Comparison of ENCODE assay signal across 22 mouse cellular contexts in the genomic region with DNA sequence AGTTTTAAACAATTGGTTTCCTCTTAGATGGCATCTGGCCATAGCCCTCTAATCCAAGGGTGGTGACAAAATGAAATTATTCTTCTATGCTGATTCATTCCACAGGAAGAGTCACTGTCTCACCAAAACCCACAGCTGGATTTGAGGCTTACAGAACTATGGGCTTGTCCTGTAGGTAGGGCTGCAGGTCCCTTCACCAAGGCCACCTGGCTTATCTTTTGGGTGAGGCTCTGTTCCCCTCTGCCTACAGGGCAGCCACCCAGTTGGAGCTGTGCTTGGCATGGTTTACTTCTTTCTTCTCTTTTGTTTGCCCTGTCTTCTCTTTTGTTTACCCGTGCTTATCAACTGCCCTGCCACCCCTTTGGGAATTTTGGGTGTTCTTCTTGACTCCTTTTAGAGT.
A peak's percentile ranks its signal among the peaks of the same experiment; 100 is the strongest.
DNase-seq lines count a peak whose midpoint lies in the region; ATAC-seq and TF ChIP-seq lines count a peak whose summit lies in the region.
"Had no signal": no experiment of that assay in that cellular context is flagged by ENCODE, and none has a peak within 500 bp of the region (broad histone marks: within the 10 kb centered on the region; RNA-seq: fewer than 3 reads in every experiment).

No protein-coding gene starts in this region.

- no peak overlapping the region for H3K27ac ChIP-seq in limb, embryonic 11.5 days (replicated peaks; ENCODE audit: low read depth, low read length)
- no peak overlapping the region for H3K27ac ChIP-seq in limb, embryonic 10.5 days
- H3K27ac ChIP-seq in midbrain, embryonic 11.5 days (ENCODE audit: low read depth, low read length), result no peak overlapping the region
- H3K27ac ChIP-seq in midbrain, postnatal 0 days (ENCODE audit: low read depth, low read length), result no peak overlapping the region

- no peaks in the 10 kb centered on the region for H3K4me1 ChIP-seq in limb, embryonic 11.5 days (ENCODE audit: control insufficient read depth, insufficient read depth, low read length)
- H3K4me1 ChIP-seq in limb, embryonic 10.5 days, result no peaks in the 10 kb centered on the region
- H3K4me1 ChIP-seq in midbrain, embryonic 11.5 days (ENCODE audit: control insufficient read depth, insufficient read depth, low read length), result no peaks in the 10 kb centered on the region
- H3K4me1 ChIP-seq in midbrain, postnatal 0 days (ENCODE audit: insufficient read depth, low read length), result no peaks in the 10 kb centered on the region

- DNase-seq in limb, embryonic 11.5 days (ENCODE audit: low spot score), result peak; percentile 3
- DNase-seq in limb, embryonic 10.5 days (ENCODE audit: low spot score), result no peak
- peak; percentile 64 for DNase-seq in midbrain, embryonic 11.5 days (ENCODE audit: low spot score, missing footprints)
- no peak for DNase-seq in midbrain, postnatal 0 days (ENCODE audit: low spot score)
- DNase-seq in adrenal gland, adult 8-10 months, result no peak
- DNase-seq in embryo, embryonic 10.5 days (ENCODE audit: low spot score), result no peak
- DNase-seq: adrenal gland, adult 2 months; adrenal gland, postnatal 10 days; adrenal gland, postnatal 14 days; adrenal gland, postnatal 25 days; adrenal gland, postnatal 36 days; B cell, adult 2 months; cerebellum, adult 11 months; cerebellum, adult 11-12 months; cerebellum, adult 18-20 months had no signal

- H3K36me3 ChIP-seq in limb, embryonic 11.5 days (ENCODE audit: control insufficient read depth, insufficient read depth, low read length), result no peaks in the 10 kb centered on the region
- no peaks in the 10 kb centered on the region for H3K36me3 ChIP-seq in limb, embryonic 10.5 days
- H3K36me3 ChIP-seq in midbrain, embryonic 11.5 days (ENCODE audit: control insufficient read depth, insufficient read depth, low read length), result no peaks in the 10 kb centered on the region
- no peaks in the 10 kb centered on the region for H3K36me3 ChIP-seq in midbrain, postnatal 0 days (ENCODE audit: insufficient read depth, low read length)
- H3K36me3 ChIP-seq: G1E had no signal

- no peak for ATAC-seq in limb, embryonic 11.5 days (ENCODE audit: insufficient number of reproducible peaks, low FRiP score, low TSS enrichment, low read depth)
- no peak for ATAC-seq in midbrain, embryonic 11.5 days (ENCODE audit: low FRiP score)
- ATAC-seq in midbrain, postnatal 0 days (ENCODE audit: low FRiP score), result no peak
- 0 out of 2 replicates have a peak, but pooled peaks have one; percentile 15 for ATAC-seq in common myeloid progenitor, adult 5-6 weeks (replicated peaks; ENCODE audit: low read depth, poor library complexity, severe bottlenecking)
- ATAC-seq in megakaryocyte-erythroid progenitor cell, adult 5-6 weeks (replicated peaks; ENCODE audit: low FRiP score, low TSS enrichment, poor library complexity, severe bottlenecking), result peak; percentile 61; the same call in 1 of the 2 replicates
- ATAC-seq: activated CD4-positive, CD25-positive, alpha-beta regulatory T cell, adult 4 months; CD4-positive, CD25-positive, alpha-beta regulatory T cell, adult 4 months; Patski had no signal

- H3K4me2 ChIP-seq in limb, embryonic 11.5 days (ENCODE audit: low read depth, severe bottlenecking), result no peak overlapping the region
- H3K4me2 ChIP-seq in midbrain, embryonic 11.5 days, result no peak overlapping the region
- no peak overlapping the region for H3K4me2 ChIP-seq in midbrain, postnatal 0 days (ENCODE audit: low read depth, low read length, poor library complexity, severe bottlenecking)

- 67% methylated on average over 1 of the region's 1 CpGs for WGBS in limb, embryonic 11.5 days
- WGBS in limb, embryonic 10.5 days, result 78% methylated on average over 1 of the region's 1 CpGs
- WGBS in midbrain, embryonic 11.5 days, result 53% methylated on average over 1 of the region's 1 CpGs
- WGBS in midbrain, postnatal 0 days, result 74% methylated on average over 1 of the region's 1 CpGs

- TF ChIP-seq CTCF in midbrain, postnatal 0 days (IDR thresholded peaks at IDR 0.05), result no peak

- no peaks in the 10 kb centered on the region for H3K27me3 ChIP-seq in limb, embryonic 11.5 days (ENCODE audit: control insufficient read depth, insufficient read depth, low read length)
- H3K27me3 ChIP-seq in limb, embryonic 10.5 days (ENCODE audit: low read depth, poor library complexity, severe bottlenecking), result no peaks in the 10 kb centered on the region
- no peaks in the 10 kb centered on the region for H3K27me3 ChIP-seq in midbrain, embryonic 11.5 days (ENCODE audit: control insufficient read depth, insufficient read depth, low read length)
- H3K27me3 ChIP-seq in midbrain, postnatal 0 days (ENCODE audit: insufficient read depth, low read length), result no peaks in the 10 kb centered on the region
- H3K27me3 ChIP-seq: CH12.LX, Patski had no signal

- H3K9ac ChIP-seq in limb, embryonic 11.5 days (ENCODE audit: low read length), result no peak overlapping the region
- no peak overlapping the region for H3K9ac ChIP-seq in midbrain, embryonic 11.5 days (ENCODE audit: low read length)
- H3K9ac ChIP-seq in midbrain, postnatal 0 days (replicated peaks; ENCODE audit: low read length, poor library complexity, severe bottlenecking), result no peak overlapping the region

- no peaks in the 10 kb centered on the region for H3K9me3 ChIP-seq in limb, embryonic 11.5 days (ENCODE audit: control insufficient read depth, low read length)
- H3K9me3 ChIP-seq in limb, embryonic 10.5 days (replicated peaks), result no peaks in the 10 kb centered on the region
- no peaks in the 10 kb centered on the region for H3K9me3 ChIP-seq in midbrain, embryonic 11.5 days (ENCODE audit: control insufficient read depth, low read length)
- H3K9me3 ChIP-seq in midbrain, postnatal 0 days (ENCODE audit: low read length), result no peaks in the 10 kb centered on the region
- H3K9me3 ChIP-seq: G1E had no signal

- H3K4me3 ChIP-seq in limb, embryonic 11.5 days (ENCODE audit: low read depth, low read length), result no peak overlapping the region
- no peak overlapping the region for H3K4me3 ChIP-seq in limb, embryonic 10.5 days
- H3K4me3 ChIP-seq in midbrain, embryonic 11.5 days (ENCODE audit: low read depth, low read length), result no peak overlapping the region
- H3K4me3 ChIP-seq in midbrain, postnatal 0 days (ENCODE audit: low read depth, low read length), result no peak overlapping the region

Comparison
In these comparisons a context has a peak if more than half of its experiments do, and no peak if none do; other contexts are left out.
1. DNase-seq: peak in limb, embryonic 11.5 days (single experiment) and midbrain, embryonic 11.5 days (single experiment); none in limb, embryonic 10.5 days (single experiment), midbrain, postnatal 0 days (single experiment), adrenal gland, adult 8-10 months (single experiment) and embryo, embryonic 10.5 days (single experiment).
2. ATAC-seq: peak in common myeloid progenitor, adult 5-6 weeks (single experiment) and megakaryocyte-erythroid progenitor cell, adult 5-6 weeks (single experiment); none in limb, embryonic 11.5 days (single experiment), midbrain, embryonic 11.5 days (single experiment) and midbrain, postnatal 0 days (single experiment).